Mouse (Mus musculus) stomach, embryonic 15.5 days (tissue): ENCODE data around the gene Rpl27. TPM values are rescaled to one million over a fixed set of nuclear protein-coding genes. Genes with fewer than 3 reads are reported as not detected.

ENCODE experiments used
- ATAC-seq: fragments of 200-750 bp; cut with Nextera tagmentation; 2 replicates; pipeline ENCODE4 v1.8.0; 2017; ENCODE audit warnings: low read depth, moderate number of reproducible peaks, moderate TSS enrichment; ENCODE audit not compliant: insufficient read depth, low FRiP score
- H3K27ac ChIP-seq: fragments of 300-500 bp; sonication (generic); 2 replicates; pipeline ENCODE4 v1.5.1; 2015; ENCODE audit warnings: mild to moderate bottlenecking, inconsistent platforms
- H3K27me3 ChIP-seq: fragments of 300-500 bp; sonication (generic); replicated peaks from 2 replicates; pipeline ENCODE4 v1.6.1; 2015; ENCODE audit warnings: inconsistent platforms
- H3K36me3 ChIP-seq: fragments of 300-500 bp; sonication (generic); 2 replicates; pipeline ENCODE4 v1.6.1; 2015; ENCODE audit warnings: inconsistent platforms
- H3K4me1 ChIP-seq: fragments of 300-500 bp; sonication (generic); 2 replicates; pipeline ENCODE4 v1.6.1; 2015; ENCODE audit warnings: inconsistent platforms
- H3K4me2 ChIP-seq: fragments of 300-500 bp; sonication (generic); 2 replicates; pipeline ENCODE4 v1.6.1; 2015; ENCODE audit warnings: mild to moderate bottlenecking, inconsistent platforms
- H3K4me3 ChIP-seq: fragments of 300-500 bp; sonication (generic); replicated peaks from 2 replicates; pipeline ENCODE4 v1.5.1; 2015; ENCODE audit warnings: inconsistent platforms
- H3K9ac ChIP-seq: fragments of 300-500 bp; sonication (generic); 2 replicates; pipeline ENCODE4 v1.6.1; 2015; ENCODE audit warnings: inconsistent platforms
- H3K9me3 ChIP-seq: fragments of 300-500 bp; sonication (generic); 2 replicates; pipeline ENCODE4 v1.6.1; 2016; ENCODE audit warnings: inconsistent platforms
- WGBS: fragments of 180-500 bp; shearing (Covaris S2); methylation state at CpG from one replicate; pipeline ENCODE4 v1.1.7; 2015; 5-methylcytosine and 5-hydroxymethylcytosine counted together
- polyA plus RNA-seq: library from polyadenylated mRNA; unstranded; fragments of >200 nt; fragmentation: Nextera tagmentation; extraction: Ambion mirVana; gene quantifications from 2 replicates; pipeline ENCODE4 v1.2.1, GENCODE M21; 2015

The Rpl27 gene
- 284 and 331 TPM in 2 replicates for polyA plus RNA-seq

GRCm38 (mm10) chr11:101442127-101442693 is at the start of gene Rpl27:
Rpl27 (plus strand) TSS chr11:101442298.
- Histone ChIP-seq H3K9ac (peak within 1 kb of the TSS; percentile 89), H3K4me2 (peak within 1 kb of the TSS; percentile 88), H3K27me3 (no peaks in the 10 kb centered on the region), H3K4me1 (peaks cover 12% of the 10 kb centered on the region; the same call in 1 of the 2 replicates), H3K27ac (peak within 1 kb of the TSS; percentile 84), H3K9me3 (no peaks in the 10 kb centered on the region), H3K36me3 (peaks cover 20% of the 10 kb centered on the region), H3K4me3 (peak within 1 kb of the TSS; percentile 81)
- ATAC-seq: peak; percentile 99
- under 1% methylated on average over 42 of the region's 42 CpGs for WGBS

DNA sequence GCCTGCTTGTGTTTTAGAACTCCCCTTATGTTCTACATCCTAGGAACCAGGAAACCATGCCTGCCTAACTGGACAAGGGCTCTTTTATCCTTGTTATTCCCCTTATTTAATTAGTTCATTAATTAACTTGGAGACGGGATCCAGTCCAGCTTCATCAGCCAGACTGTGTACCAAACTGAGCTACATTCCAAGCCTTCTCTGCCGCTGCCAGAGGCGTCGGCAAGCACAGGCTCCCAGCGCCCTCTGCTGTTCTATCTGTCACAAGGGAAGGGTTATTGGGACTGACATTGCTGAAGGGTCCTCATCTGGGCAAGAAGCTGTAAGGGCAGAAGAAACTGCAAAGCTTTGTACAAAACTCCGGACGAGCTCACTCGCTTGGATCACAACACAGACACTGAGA is 47.0 kb upstream of the Rpl27 start:
- ATAC-seq: peak; percentile 47; the same call in 1 of the 2 replicates
- Histone ChIP-seq H3K9ac (no peak overlapping the region), H3K9me3 (no peaks in the 10 kb centered on the region), H3K4me1 (no peaks in the 10 kb centered on the region), H3K27me3 (no peaks in the 10 kb centered on the region), H3K4me2 (no peak overlapping the region), H3K36me3 (no peaks in the 10 kb centered on the region), H3K4me3 (no peak overlapping the region), H3K27ac (no peak overlapping the region)
- WGBS: 3% methylated on average over 8 of the region's 8 CpGs

- Histone ChIP-seq H3K4me3 (no peak overlapping the region), H3K4me2 (no peak overlapping the region), H3K4me1 (peaks cover 5% of the 10 kb centered on the region), H3K9me3 (no peaks in the 10 kb centered on the region), H3K36me3 (peaks cover 14% of the 10 kb centered on the region), H3K27ac (no peak overlapping the region), H3K27me3 (no peaks in the 10 kb centered on the region), H3K9ac (no peak overlapping the region)
- no peak for ATAC-seq
- WGBS: 83% methylated on average over 2 of the region's 2 CpGs
These were observed 26.8 kb upstream of the Rpl27 start for GRCm38 (mm10) chr11:101415306-101415705.

GRCm38 (mm10) chr11:101416433-101417100 is 25.5 kb upstream of the Rpl27 start:
- H3K4me3 ChIP-seq: peak overlapping the region; percentile 88
- H3K9ac ChIP-seq: peak overlapping the region; percentile 77
- no peaks in the 10 kb centered on the region for H3K27me3 ChIP-seq
- H3K27ac ChIP-seq: peak overlapping the region; percentile 59; the same call in 1 of the 2 replicates
- H3K4me1 ChIP-seq: peaks cover 5% of the 10 kb centered on the region
- WGBS: 2% methylated on average over 11 of the region's 11 CpGs
- ATAC-seq: 0 out of 2 replicates have a peak, but pooled peaks have one; percentile 5
- no peaks in the 10 kb centered on the region for H3K9me3 ChIP-seq
- H3K36me3 ChIP-seq: peaks cover 7% of the 10 kb centered on the region; the same call in 1 of the 2 replicates
- peak overlapping the region; percentile 88 for H3K4me2 ChIP-seq

DNA sequence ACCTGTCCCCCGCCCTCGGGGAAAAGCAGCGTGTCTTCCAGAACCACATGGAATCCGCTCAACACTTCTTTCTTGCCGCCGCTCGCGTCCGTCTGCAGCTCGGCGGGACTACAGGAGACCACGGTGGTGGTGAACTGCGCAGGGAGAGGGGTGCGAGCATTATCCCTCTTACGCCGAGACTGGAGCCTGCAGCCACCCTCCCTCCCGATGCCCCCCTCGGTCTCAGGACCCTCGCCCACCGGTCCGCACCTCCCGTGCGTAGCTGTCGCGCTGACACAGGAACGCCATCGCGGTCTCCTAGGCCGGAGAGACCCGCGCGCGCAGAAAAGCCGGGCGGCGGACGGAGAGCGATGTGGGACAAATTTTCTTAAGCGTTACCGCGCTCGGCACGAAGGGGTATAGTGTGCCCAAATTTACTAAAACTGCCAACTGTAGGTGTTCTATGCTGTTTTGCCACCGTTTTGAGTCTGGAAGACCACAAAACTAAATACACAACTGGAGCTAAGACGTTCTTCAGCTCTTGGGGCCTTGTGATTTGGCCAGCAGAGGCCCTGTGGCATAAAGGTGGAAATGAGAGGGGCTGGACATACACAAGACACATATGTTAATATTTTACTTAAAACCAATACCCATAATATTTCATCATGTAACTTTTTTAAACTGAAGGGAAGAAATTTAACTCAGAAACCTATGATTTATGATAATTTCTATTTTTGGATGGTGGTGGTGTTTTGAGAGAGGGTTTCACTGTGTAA is 24.8 kb upstream of the Rpl27 start, which contains the start of gene Aarsd1:
Gene Aarsd1, minus strand, starts transcription at position 515 of the 755 bp plus-strand sequence.
- Histone ChIP-seq H3K9ac (peak within 1 kb of the TSS; percentile 77), H3K9me3 (no peaks in the 10 kb centered on the region), H3K36me3 (peaks cover 7% of the 10 kb centered on the region; the same call in 1 of the 2 replicates), H3K4me3 (peak within 1 kb of the TSS; percentile 88), H3K27me3 (no peaks in the 10 kb centered on the region), H3K4me2 (peak within 1 kb of the TSS; percentile 88), H3K27ac (peak within 1 kb of the TSS; percentile 59), H3K4me1 (peaks cover 5% of the 10 kb centered on the region)
- ATAC-seq: peak; percentile 71
- WGBS: under 1% methylated on average over 45 of the region's 45 CpGs

- Histone ChIP-seq H3K4me2 (no peak overlapping the region), H3K9me3 (no peaks in the 10 kb centered on the region), H3K27me3 (no peaks in the 10 kb centered on the region), H3K9ac (no peak overlapping the region), H3K4me1 (peaks cover 8% of the 10 kb centered on the region), H3K4me3 (no peak overlapping the region), H3K27ac (no peak overlapping the region), H3K36me3 (peaks cover 2% of the 10 kb centered on the region; the same call in 1 of the 2 replicates)
- ATAC-seq: no peak
- WGBS: 54% methylated on average over 6 of the region's 6 CpGs
These were observed 23.1 kb upstream of the Rpl27 start for GRCm38 (mm10) chr11:101418991-101419390.

DNA sequence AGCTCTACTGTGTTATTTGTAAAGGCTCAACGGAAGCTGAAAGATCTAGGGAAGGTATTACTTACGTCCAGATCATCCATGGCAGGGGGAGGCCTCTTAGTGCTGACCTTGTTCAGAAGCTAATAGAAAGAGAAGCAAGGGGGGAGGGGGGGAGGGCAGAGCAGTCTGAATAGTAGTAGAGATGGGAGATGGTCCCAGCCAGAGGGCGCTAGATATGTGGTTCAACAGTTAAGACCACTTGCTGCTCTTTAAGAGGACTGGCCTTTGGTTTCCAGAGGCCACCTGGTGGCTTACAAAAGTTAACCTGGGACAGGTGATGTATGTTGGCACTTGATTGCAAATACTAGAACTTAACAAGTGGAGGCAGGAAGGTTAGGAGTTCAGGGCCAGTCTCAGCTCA is 22.5 kb upstream of the Rpl27 start:
- no peak overlapping the region for H3K4me2 ChIP-seq
- no peak overlapping the region for H3K9ac ChIP-seq
- peaks cover 14% of the 10 kb centered on the region for H3K4me1 ChIP-seq
- H3K9me3 ChIP-seq: no peaks in the 10 kb centered on the region
- 28% methylated on average over 3 of the region's 3 CpGs for WGBS
- no peak overlapping the region for H3K4me3 ChIP-seq
- H3K27me3 ChIP-seq: no peaks in the 10 kb centered on the region
- no peak overlapping the region for H3K27ac ChIP-seq
- no peak for ATAC-seq
- no peaks in the 10 kb centered on the region for H3K36me3 ChIP-seq

DNA sequence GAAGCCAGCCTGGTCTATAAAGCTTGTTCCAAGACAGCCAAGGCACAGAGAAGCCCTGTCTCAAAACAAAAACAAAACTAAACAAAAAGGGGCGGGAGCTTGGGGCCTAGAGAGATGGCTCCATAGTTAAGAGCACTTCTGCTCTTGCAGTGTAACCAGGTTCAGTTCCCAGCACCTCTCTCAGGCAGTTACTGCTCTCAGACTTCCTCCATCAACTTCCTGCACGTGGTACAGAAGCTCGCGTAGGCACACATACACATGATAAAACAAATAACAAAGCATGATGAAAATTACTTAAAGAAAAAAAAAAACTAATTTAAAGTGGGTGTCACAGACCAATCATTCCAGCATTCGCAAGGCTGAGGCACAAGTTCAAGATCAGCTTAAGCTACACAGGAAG is 21.9 kb upstream of the Rpl27 start:
- H3K27me3 ChIP-seq: no peaks in the 10 kb centered on the region

DNA sequence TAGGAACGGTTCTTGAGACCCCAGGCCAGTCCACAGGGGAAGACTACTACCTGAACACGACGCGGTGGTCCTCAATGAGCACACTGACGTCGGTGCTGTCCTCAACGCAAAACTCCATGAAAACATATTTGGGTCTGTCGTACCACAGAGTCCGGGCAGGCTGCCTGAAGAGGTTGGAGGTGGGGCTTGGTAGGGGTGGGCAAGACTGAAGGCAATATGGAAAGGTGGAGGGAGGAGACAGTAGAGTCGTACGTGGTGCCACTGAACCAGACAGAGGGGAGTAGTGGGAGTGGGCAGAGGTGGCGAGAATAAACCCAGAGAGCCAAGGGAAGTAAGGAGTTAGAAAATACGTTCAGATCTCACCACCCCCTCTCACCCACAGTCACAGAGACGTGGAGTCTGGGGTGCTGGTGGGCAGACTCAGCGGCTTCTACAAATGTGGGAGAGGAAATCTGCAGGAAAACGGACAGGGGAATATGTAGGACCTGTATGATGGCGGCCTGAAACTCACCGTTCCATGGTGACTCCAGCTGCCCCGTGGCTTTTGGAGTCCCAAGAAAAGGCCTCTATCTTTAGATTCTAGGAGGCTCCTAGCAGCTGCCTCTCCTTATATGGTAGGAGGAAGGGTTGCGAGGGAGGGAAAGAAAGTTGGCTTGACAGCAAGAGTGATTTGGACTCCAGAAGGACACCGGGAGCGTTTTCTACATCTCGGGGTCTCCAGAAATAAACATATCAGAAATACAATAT is 17.8 kb upstream of the Rpl27 start, which contains the start of gene Gm27029:
Gene Gm27029, minus strand, starts transcription at position 692 of the 747 bp plus-strand sequence.
- H3K4me1 ChIP-seq: peaks cover 20% of the 10 kb centered on the region

More for the DNA sequence above, 21.9 kb upstream of the Rpl27 start:
- 86% methylated on average over 5 of the region's 5 CpGs for WGBS
- H3K4me3 ChIP-seq: no peak overlapping the region
- no peak for ATAC-seq
- H3K9me3 ChIP-seq: no peaks in the 10 kb centered on the region
- H3K4me1 ChIP-seq: peaks cover 14% of the 10 kb centered on the region
- H3K4me2 ChIP-seq: no peak overlapping the region
- no peaks in the 10 kb centered on the region for H3K36me3 ChIP-seq
- no peak overlapping the region for H3K9ac ChIP-seq
- no peak overlapping the region for H3K27ac ChIP-seq

DNA sequence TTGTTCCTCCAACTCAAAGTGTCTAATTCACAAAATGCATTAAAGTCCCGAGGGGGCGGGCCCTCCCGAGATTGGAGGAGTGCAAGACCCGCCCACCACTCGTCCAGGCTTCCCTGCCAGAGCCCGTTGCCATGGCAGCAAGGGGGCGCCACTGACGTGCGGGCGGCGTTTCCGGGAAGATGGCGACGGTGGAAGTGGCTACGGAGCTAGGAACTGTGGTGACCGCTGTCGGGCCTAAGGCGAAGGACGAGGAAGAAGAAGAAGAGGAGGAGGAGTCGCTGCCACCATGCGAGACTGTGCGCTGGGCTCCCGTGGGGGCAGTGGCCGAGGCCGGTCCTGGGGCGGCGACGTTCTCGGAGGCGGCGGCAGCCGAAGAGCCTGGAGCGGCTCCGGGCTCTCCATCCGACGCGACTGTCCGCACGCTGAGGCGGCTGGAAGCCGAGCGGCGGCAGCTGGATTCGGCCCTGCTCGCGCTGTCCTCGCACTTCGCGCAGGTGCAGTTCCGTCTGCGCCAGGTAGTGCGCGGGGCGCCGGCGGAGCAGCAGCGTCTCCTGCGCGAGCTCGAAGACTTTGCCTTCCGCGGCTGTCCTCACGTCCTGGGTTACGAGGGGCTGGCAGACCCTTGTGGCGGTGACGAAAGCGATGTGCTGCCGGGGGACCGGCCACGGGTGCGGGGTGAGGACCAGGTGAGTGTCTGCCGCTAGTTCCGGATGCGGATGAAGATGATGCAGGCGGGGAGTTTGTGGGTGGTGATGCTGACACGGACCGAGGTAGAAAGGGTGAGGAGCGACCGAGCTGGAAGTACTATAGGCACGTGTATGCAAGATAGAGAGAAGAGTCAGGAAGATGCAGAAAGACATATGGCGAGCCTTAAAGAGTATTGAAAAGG is 16.9 kb upstream of the Rpl27 start, which contains the start of the genes Rundc1 and Ptges3l:
Gene Rundc1, plus strand, starts transcription at position 161 of the 889 bp plus-strand sequence.
Gene Ptges3l, minus strand, starts transcription at position 409 of the 889 bp plus-strand sequence.
- H3K36me3 ChIP-seq: peaks cover 8% of the 10 kb centered on the region
- H3K27ac ChIP-seq: peak within 1 kb of the TSS; percentile 90
- peak within 1 kb of the TSS; percentile 85 for H3K4me3 ChIP-seq
- peak; percentile 90 for ATAC-seq
- peaks cover 20% of the 10 kb centered on the region for H3K4me1 ChIP-seq
- no peaks in the 10 kb centered on the region for H3K27me3 ChIP-seq
- H3K4me2 ChIP-seq: peak within 1 kb of the TSS; percentile 86
- no peaks in the 10 kb centered on the region for H3K9me3 ChIP-seq
- under 1% methylated on average over 81 of the region's 81 CpGs for WGBS
- H3K9ac ChIP-seq: peak within 1 kb of the TSS; percentile 51

More for the DNA sequence above, 17.8 kb upstream of the Rpl27 start, which contains the start of gene Gm27029:
- Histone ChIP-seq H3K36me3 (peaks cover under 1% of the 10 kb centered on the region; the same call in 1 of the 2 replicates), H3K4me2 (peak within 1 kb of the TSS; percentile 86), H3K27me3 (no peaks in the 10 kb centered on the region), H3K9ac (peak within 1 kb of the TSS; percentile 51), H3K4me3 (peak within 1 kb of the TSS; percentile 85), H3K9me3 (no peaks in the 10 kb centered on the region), H3K27ac (peak within 1 kb of the TSS; percentile 90)
- ATAC-seq: peak; percentile 48; the same call in 1 of the 2 replicates
- 3% methylated on average over 23 of the region's 23 CpGs for WGBS
